Mouse (Mus musculus) hindbrain, postnatal 0 days (tissue): ENCODE results near the gene 1110008P14Rik. TPM values are rescaled to one million over a fixed set of nuclear protein-coding genes. Genes with fewer than 3 reads are reported as not detected.

ENCODE experiments used
- ATAC-seq: fragments of 200-750 bp; cut with Nextera tagmentation; 2 replicates; pipeline ENCODE4 v1.8.0; 2017; ENCODE audit warnings: mild to moderate bottlenecking, moderate TSS enrichment, moderate library complexity
- DNase-seq: peaks from one replicate; pipeline ENCODE4 v3.0.0-alpha.2; 2015; ENCODE audit warnings: low spot score
- H3K27ac ChIP-seq: fragments of 300-500 bp; sonication (generic); 2 replicates; pipeline ENCODE4 v1.5.1; 2014; ENCODE audit warnings: mild to moderate bottlenecking
- H3K27me3 ChIP-seq: fragments of 300-500 bp; sonication (generic); 2 replicates; pipeline ENCODE4 v1.6.1; 2014; ENCODE audit warnings: low read length, mixed read lengths; ENCODE audit not compliant: insufficient read depth
- H3K36me3 ChIP-seq: fragments of 300-500 bp; sonication (generic); 2 replicates; pipeline ENCODE4 v1.6.1; 2014; ENCODE audit warnings: low read length, mixed read lengths; ENCODE audit not compliant: insufficient read depth
- H3K4me1 ChIP-seq: fragments of 300-500 bp; sonication (generic); 2 replicates; pipeline ENCODE4 v1.6.1; 2014; ENCODE audit warnings: antibody characterized with exemption, low read length, mixed read lengths; ENCODE audit not compliant: insufficient read depth
- H3K4me2 ChIP-seq: fragments of 300-500 bp; sonication (generic); 2 replicates; pipeline ENCODE4 v1.6.1; 2014; ENCODE audit warnings: low read depth, mild to moderate bottlenecking, low read length, moderate library complexity, mixed read lengths
- H3K4me3 ChIP-seq: fragments of 300-500 bp; sonication (generic); 2 replicates; pipeline ENCODE4 v1.5.1; 2014; ENCODE audit warnings: low read length
- H3K9ac ChIP-seq: fragments of 300-500 bp; sonication (generic); replicated peaks from 2 replicates; pipeline ENCODE4 v1.6.1; 2014; ENCODE audit warnings: mild to moderate bottlenecking, low read length, moderate library complexity, mixed read lengths
- H3K9me3 ChIP-seq: fragments of 300-500 bp; sonication (generic); 2 replicates; pipeline ENCODE4 v1.6.1; 2016; ENCODE audit warnings: low read length, mixed read lengths
- CTCF ChIP-seq: IDR thresholded peaks from 2 replicates; pipeline ENCODE4 v1.5.1; 2016; ENCODE audit warnings: antibody characterized with exemption, control low read depth, low read depth
- WGBS: fragments of 180-500 bp; shearing (Covaris S2); extraction: QIAGEN DNeasy Blood & Tissue Kit; methylation state at CpG from one replicate; pipeline ENCODE4 v1.1.7; 2014; 5-methylcytosine and 5-hydroxymethylcytosine counted together
- polyA plus RNA-seq: library from polyadenylated mRNA; unstranded; fragments of >200 nt; fragmentation: Nextera tagmentation; extraction: Ambion mirVana; gene quantifications from 2 replicates; pipeline ENCODE4 v1.2.1, GENCODE M21; 2015
- total RNA-seq: library from RNA; depleted of rRNA; stranded (reverse); fragments of >200 nt; gene quantifications from 2 replicates; pipeline ENCODE4 v1.2.3, GENCODE M21; 2014

1110008P14Rik gene
- total and polyA plus RNA-seq, 2 experiments from 2014 or later, result 220 to 458 TPM

DNA sequence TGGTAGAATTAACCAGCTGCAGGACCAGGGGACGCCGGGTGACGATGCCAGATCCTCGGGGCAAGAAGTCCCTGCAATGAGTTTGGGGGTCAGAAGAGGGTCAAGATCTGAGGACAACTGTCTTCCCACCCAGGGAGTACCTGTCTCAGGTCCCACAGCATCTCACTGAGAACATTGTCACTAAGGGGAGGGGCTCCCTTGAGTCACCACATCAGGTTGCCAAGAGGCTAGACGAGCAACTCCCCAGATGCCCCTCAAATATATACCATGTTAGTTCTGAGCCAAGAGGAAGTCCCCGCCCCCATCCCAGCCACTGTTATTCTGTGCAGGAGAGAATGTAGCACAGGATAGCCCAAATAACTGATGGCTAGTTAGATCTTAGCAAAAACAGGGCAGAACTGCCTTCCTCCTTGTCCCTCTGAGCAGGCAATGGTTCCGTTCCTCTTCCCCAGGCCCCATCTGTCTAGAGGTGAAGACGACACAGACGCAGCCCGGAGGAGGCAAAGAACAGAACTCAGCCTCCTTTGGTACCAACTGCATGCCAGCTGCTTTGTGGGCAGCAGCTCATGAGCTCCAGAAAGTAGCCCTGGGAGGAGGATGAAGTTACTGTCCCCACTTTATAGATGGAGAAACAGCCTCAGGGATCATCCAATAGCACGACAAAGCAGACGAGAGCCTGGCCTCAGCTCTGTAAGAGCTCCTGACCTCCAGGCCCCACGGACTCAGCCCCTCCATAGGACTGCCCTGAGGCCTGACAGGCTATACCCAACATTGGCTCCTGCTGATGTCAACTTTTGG, 40.7 kb downstream of the 1110008P14Rik start:
- 78% methylated on average over 13 of the region's 13 CpGs for WGBS
- Histone ChIP-seq H3K4me2 (no peak overlapping the region), H3K9me3 (no peaks in the 10 kb centered on the region), H3K27ac (no peak overlapping the region), H3K36me3 (no peaks in the 10 kb centered on the region; the same call in 1 of the 2 replicates), H3K27me3 (no peaks in the 10 kb centered on the region), H3K9ac (no peak overlapping the region), H3K4me1 (0 out of 2 replicates have a peak, but pooled peaks cover 7% of the 10 kb centered on the region), H3K4me3 (no peak overlapping the region)
- no peak for ATAC-seq
- DNase-seq, result no peak
- TF ChIP-seq CTCF, result no peak

GRCm38 (mm10) chr2:32339912-32340642, 41.7 kb downstream of the 1110008P14Rik start:
- no peak for DNase-seq
- 39% methylated on average over 26 of the region's 26 CpGs for WGBS
- no peak overlapping the region for H3K4me2 ChIP-seq
- no peak for TF ChIP-seq CTCF
- H3K27me3 ChIP-seq, result no peaks in the 10 kb centered on the region
- no peak overlapping the region for H3K4me3 ChIP-seq
- H3K4me1 ChIP-seq, result 0 out of 2 replicates have a peak, but pooled peaks cover 7% of the 10 kb centered on the region
- ATAC-seq, result no peak
- no peak overlapping the region for H3K27ac ChIP-seq
- no peaks in the 10 kb centered on the region for H3K9me3 ChIP-seq
- no peak overlapping the region for H3K9ac ChIP-seq
- no peaks in the 10 kb centered on the region; the same call in 1 of the 2 replicates for H3K36me3 ChIP-seq

DNA sequence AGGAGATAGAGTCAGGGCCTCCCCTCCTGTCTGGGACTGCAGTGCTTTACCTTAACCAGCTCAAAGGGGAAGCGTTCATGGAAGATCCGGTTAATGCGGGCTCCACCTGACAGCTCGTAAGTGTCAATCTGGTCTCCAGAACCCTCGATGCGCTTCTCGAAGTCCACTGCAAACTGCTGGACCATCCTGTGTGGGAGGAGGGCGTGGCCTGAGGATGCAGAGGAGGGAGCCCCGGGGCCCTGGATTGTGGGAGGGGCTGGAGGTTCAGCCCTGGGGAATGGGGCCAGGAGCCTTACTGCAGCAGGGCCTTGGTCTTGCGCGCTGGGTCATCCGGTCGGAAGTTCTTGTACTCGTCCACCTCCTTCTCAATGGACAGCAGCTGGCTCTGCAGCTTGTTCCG, 45.9 kb downstream of the 1110008P14Rik start:
- no peak overlapping the region for H3K9ac ChIP-seq
- no peak for TF ChIP-seq CTCF
- no peaks in the 10 kb centered on the region for H3K27me3 ChIP-seq
- no peak overlapping the region for H3K27ac ChIP-seq
- no peak overlapping the region for H3K4me2 ChIP-seq
- ATAC-seq, result no peak
- peaks cover 14% of the 10 kb centered on the region; the same call in 1 of the 2 replicates for H3K36me3 ChIP-seq
- H3K9me3 ChIP-seq, result no peaks in the 10 kb centered on the region
- no peak for DNase-seq
- 49% methylated on average over 15 of the region's 15 CpGs for WGBS
- no peaks in the 10 kb centered on the region for H3K4me1 ChIP-seq
- H3K4me3 ChIP-seq, result no peak overlapping the region

DNA sequence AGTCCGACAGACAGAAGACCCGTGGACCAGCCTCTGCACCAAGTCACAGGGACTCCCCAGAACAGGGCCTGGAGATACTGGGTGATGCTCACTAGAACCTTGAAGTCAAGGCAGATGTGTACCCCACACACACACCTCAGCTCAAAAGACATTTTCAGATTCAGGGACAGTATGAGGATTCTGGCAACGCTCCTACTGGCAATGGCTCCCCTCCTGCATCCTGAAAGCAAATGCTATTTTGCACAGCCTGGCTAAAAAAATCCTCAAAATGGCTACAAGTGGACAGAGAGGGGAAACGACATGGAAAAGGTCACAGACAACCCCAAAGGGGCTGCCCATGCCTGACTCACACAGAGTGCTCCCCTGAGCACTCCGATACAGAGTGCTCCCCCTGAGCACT, 49.6 kb downstream of the 1110008P14Rik start:
- Histone ChIP-seq H3K9me3 (no peaks in the 10 kb centered on the region), H3K4me3 (no peak overlapping the region), H3K4me2 (no peak overlapping the region), H3K9ac (no peak overlapping the region), H3K27me3 (no peaks in the 10 kb centered on the region), H3K36me3 (peaks cover 16% of the 10 kb centered on the region; the same call in 1 of the 2 replicates), H3K4me1 (no peaks in the 10 kb centered on the region), H3K27ac (no peak overlapping the region)
- WGBS, result 82% methylated on average over 5 of the region's 5 CpGs
- ATAC-seq, result no peak
- no peak for TF ChIP-seq CTCF
- DNase-seq, result no peak

DNA sequence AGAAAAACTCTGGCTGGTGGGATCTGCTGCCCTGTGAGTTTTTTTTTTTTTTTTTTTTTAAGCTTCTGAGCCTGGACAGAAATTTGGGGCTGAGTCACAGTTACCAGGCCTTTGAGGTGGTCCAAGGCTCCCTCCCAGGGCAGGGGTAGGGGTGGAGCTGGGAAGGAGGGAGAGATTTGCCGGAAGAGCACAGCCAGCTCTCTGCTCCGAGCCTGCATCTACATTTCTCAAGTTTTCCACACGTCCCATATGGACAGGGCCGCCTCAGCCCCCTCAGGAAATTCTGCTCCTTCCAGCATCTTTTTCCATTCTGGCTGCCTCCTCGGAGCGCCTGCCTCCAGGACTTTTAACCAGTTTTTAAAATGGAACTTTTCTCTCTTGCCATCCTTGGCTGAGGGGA, 52.2 kb downstream of the 1110008P14Rik start:
- Histone ChIP-seq H3K9me3 (no peaks in the 10 kb centered on the region), H3K27me3 (no peaks in the 10 kb centered on the region), H3K4me1 (no peaks in the 10 kb centered on the region), H3K36me3 (0 out of 2 replicates have a peak, but pooled peaks cover 11% of the 10 kb centered on the region), H3K27ac (no peak overlapping the region), H3K9ac (no peak overlapping the region), H3K4me3 (no peak overlapping the region), H3K4me2 (no peak overlapping the region)
- no peak for TF ChIP-seq CTCF
- no peak for DNase-seq
- ATAC-seq, result no peak
- 44% methylated on average over 6 of the region's 6 CpGs for WGBS

DNA sequence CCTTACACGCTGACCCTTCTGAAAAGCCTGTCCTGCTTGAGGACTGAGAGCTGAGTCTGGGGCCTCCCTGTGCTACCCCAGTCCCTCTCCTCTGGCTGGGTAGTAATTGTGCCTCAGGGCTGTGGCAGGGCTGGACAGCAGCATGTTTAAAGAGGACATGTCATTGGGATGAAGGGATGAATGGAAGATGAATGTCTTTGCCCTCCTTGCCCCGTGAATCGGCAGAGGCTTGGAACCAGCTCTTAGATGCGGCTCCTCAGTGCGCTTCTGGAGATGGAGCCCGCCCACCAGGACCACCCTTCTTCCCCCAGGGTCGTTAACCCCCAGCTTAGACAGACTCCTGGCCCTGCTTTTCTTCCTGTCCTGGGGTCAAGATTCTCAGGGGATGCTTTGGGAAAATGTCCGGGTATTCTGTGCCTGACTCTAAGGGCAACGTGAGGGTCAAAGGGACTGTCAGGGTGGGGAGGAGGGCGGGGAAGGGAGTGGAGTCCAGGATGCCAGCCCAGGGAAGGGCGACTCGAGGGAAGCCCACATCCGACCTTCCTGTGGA, 52.8 kb downstream of the 1110008P14Rik start:
- Histone ChIP-seq H3K27me3 (no peaks in the 10 kb centered on the region), H3K9me3 (no peaks in the 10 kb centered on the region), H3K9ac (no peak overlapping the region), H3K4me1 (no peaks in the 10 kb centered on the region), H3K4me3 (no peak overlapping the region), H3K36me3 (0 out of 2 replicates have a peak, but pooled peaks cover 5% of the 10 kb centered on the region), H3K27ac (no peak overlapping the region), H3K4me2 (no peak overlapping the region)
- DNase-seq (no peak), ATAC-seq (no peak)
- 21% methylated on average over 13 of the region's 13 CpGs for WGBS
- TF ChIP-seq CTCF, result no peak
